Mouse (Mus musculus): ENCODE measurements around the gene Cldnd2. TPM values are rescaled to one million over a fixed set of nuclear protein-coding genes. Genes with fewer than 3 reads are reported as not detected.

Cldnd2 gene
- total and polyA plus RNA-seq, 2 experiments = 0.17 TPM; not detected in 1

DNA sequence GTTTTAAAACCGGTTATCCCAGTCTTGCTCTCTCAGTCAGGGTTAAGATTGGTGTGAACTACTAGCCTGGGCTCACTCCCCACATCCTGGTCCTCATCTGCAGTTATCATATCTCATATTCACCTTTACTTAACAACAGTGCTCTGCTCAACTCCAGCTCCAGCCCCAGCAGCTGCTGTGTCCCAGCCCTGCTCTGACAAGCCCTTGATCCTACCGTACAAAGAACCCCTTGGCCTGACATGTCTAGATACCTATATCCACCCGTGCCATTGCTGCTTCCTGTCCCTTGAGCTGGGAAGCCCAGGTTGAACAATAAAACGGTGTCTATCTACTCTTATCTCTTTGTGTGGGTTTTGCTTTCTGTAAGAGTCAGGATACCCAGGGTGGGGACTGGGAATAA, 11.1 kb upstream of the Cldnd2 start:
- TF ChIP-seq POLR2A (IDR thresholded peaks at IDR 0.05; ENCODE audit: extremely low read depth, insufficient read depth, low read length) (no peak), CTCF (IDR thresholded peaks at IDR 0.05; ENCODE audit: low read depth, low read length) (no peak)
- H3K4me3 ChIP-seq (ENCODE audit: insufficient read depth, low read depth, low read length) = no peak overlapping the region
- no peaks in the 10 kb centered on the region for H3K36me3 ChIP-seq (ENCODE audit: control insufficient read depth, insufficient read depth, low read length)
- no peak overlapping the region for H3K27ac ChIP-seq (replicated peaks; ENCODE audit: insufficient read depth, low read depth, low read length)
- no peak for DNase-seq (ENCODE audit: extremely low read depth, low read depth, low spot score)
- WGBS = 52% methylated on average over 4 of the region's 4 CpGs
- H3K4me1 ChIP-seq (ENCODE audit: control insufficient read depth, insufficient read depth, low read length) = no peaks in the 10 kb centered on the region
- no peaks in the 10 kb centered on the region for H3K79me2 ChIP-seq (ENCODE audit: control insufficient read depth, insufficient read depth, low read length)
- H3K27me3 ChIP-seq (ENCODE audit: control insufficient read depth, insufficient read depth, low read length) = no peaks in the 10 kb centered on the region
- no peak overlapping the region for H3K9ac ChIP-seq (ENCODE audit: low read depth, low read length)

- no peak for DNase-seq (ENCODE audit: extremely low read depth, low read depth, low spot score)
- no peak for TF ChIP-seq CTCF (IDR thresholded peaks at IDR 0.05; ENCODE audit: low read depth, low read length)
- no peak for TF ChIP-seq POLR2A (IDR thresholded peaks at IDR 0.05; ENCODE audit: extremely low read depth, insufficient read depth, low read length)
- WGBS = 73% methylated on average over 4 of the region's 4 CpGs
- Histone ChIP-seq H3K4me1 (ENCODE audit: control insufficient read depth, insufficient read depth, low read length) (no peaks in the 10 kb centered on the region), H3K9ac (ENCODE audit: low read depth, low read length) (no peak overlapping the region), H3K36me3 (ENCODE audit: control insufficient read depth, insufficient read depth, low read length) (no peaks in the 10 kb centered on the region), H3K27ac (replicated peaks; ENCODE audit: insufficient read depth, low read depth, low read length) (no peak overlapping the region), H3K79me2 (ENCODE audit: control insufficient read depth, insufficient read depth, low read length) (no peaks in the 10 kb centered on the region), H3K27me3 (ENCODE audit: control insufficient read depth, insufficient read depth, low read length) (no peaks in the 10 kb centered on the region), H3K4me3 (ENCODE audit: insufficient read depth, low read depth, low read length) (no peak overlapping the region)
Measured at GRCm38 (mm10) chr7:43432891-43433290, 7.7 kb upstream of the Cldnd2 start.

GRCm38 (mm10) chr7:43434676-43435075, 5.9 kb upstream of the Cldnd2 start:
- Histone ChIP-seq H3K79me2 (ENCODE audit: control insufficient read depth, insufficient read depth, low read length) (no peaks in the 10 kb centered on the region), H3K36me3 (ENCODE audit: control insufficient read depth, insufficient read depth, low read length) (no peaks in the 10 kb centered on the region), H3K9ac (ENCODE audit: low read depth, low read length) (no peak overlapping the region), H3K4me3 (ENCODE audit: insufficient read depth, low read depth, low read length) (no peak overlapping the region), H3K27ac (replicated peaks; ENCODE audit: insufficient read depth, low read depth, low read length) (no peak overlapping the region), H3K27me3 (ENCODE audit: control insufficient read depth, insufficient read depth, low read length) (no peaks in the 10 kb centered on the region), H3K4me1 (ENCODE audit: control insufficient read depth, insufficient read depth, low read length) (no peaks in the 10 kb centered on the region)
- no peak for DNase-seq (ENCODE audit: extremely low read depth, low read depth, low spot score)
- no peak for TF ChIP-seq POLR2A (IDR thresholded peaks at IDR 0.05; ENCODE audit: extremely low read depth, insufficient read depth, low read length)
- no peak for TF ChIP-seq CTCF (IDR thresholded peaks at IDR 0.05; ENCODE audit: low read depth, low read length)
- 91% methylated on average over 5 of the region's 5 CpGs for WGBS

GRCm38 (mm10) chr7:43436341-43437255, 4.0 kb upstream of the Cldnd2 start, which contains the start of gene Nkg7:
TSS of gene Nkg7 (plus strand) at chr7:43437073.
- TF ChIP-seq POLR2A (IDR thresholded peaks at IDR 0.05; ENCODE audit: extremely low read depth, insufficient read depth, low read length) = no peak
- TF ChIP-seq CTCF (IDR thresholded peaks at IDR 0.05; ENCODE audit: low read depth, low read length) = no peak
- Histone ChIP-seq H3K27me3 (ENCODE audit: control insufficient read depth, insufficient read depth, low read length) (no peaks in the 10 kb centered on the region), H3K4me3 (ENCODE audit: insufficient read depth, low read depth, low read length) (no peak within 1 kb of the TSS), H3K36me3 (ENCODE audit: control insufficient read depth, insufficient read depth, low read length) (no peaks in the 10 kb centered on the region), H3K9ac (ENCODE audit: low read depth, low read length) (no peak within 1 kb of the TSS), H3K27ac (replicated peaks; ENCODE audit: insufficient read depth, low read depth, low read length) (no peak within 1 kb of the TSS), H3K79me2 (ENCODE audit: control insufficient read depth, insufficient read depth, low read length) (no peaks in the 10 kb centered on the region), H3K4me1 (ENCODE audit: control insufficient read depth, insufficient read depth, low read length) (no peaks in the 10 kb centered on the region)
- 79% methylated on average over 10 of the region's 10 CpGs for WGBS
- no peak for DNase-seq (ENCODE audit: extremely low read depth, low read depth, low spot score)

- Histone ChIP-seq H3K4me3 (ENCODE audit: insufficient read depth, low read depth, low read length) (no peak overlapping the region), H3K27me3 (ENCODE audit: control insufficient read depth, insufficient read depth, low read length) (no peaks in the 10 kb centered on the region), H3K4me1 (ENCODE audit: control insufficient read depth, insufficient read depth, low read length) (peaks cover 3% of the 10 kb centered on the region; the same call in 1 of the 2 replicates), H3K79me2 (ENCODE audit: control insufficient read depth, insufficient read depth, low read length) (no peaks in the 10 kb centered on the region), H3K27ac (replicated peaks; ENCODE audit: insufficient read depth, low read depth, low read length) (no peak overlapping the region), H3K36me3 (ENCODE audit: control insufficient read depth, insufficient read depth, low read length) (no peaks in the 10 kb centered on the region), H3K9ac (ENCODE audit: low read depth, low read length) (no peak overlapping the region)
- DNase-seq (ENCODE audit: extremely low read depth, low read depth, low spot score) = no peak
- TF ChIP-seq POLR2A (IDR thresholded peaks at IDR 0.05; ENCODE audit: extremely low read depth, insufficient read depth, low read length) (no peak), CTCF (IDR thresholded peaks at IDR 0.05; ENCODE audit: low read depth, low read length) (no peak)
- 90% methylated on average over 4 of the region's 4 CpGs for WGBS
Measured at GRCm38 (mm10) chr7:43438611-43439010, 2.0 kb upstream of the Cldnd2 start.

GRCm38 (mm10) chr7:43441071-43441470, 489 bp downstream of the Cldnd2 start:
- no peaks in the 10 kb centered on the region for H3K36me3 ChIP-seq (ENCODE audit: control insufficient read depth, insufficient read depth, low read length)
- H3K27ac ChIP-seq (replicated peaks; ENCODE audit: insufficient read depth, low read depth, low read length) = no peak overlapping the region
- H3K9ac ChIP-seq (ENCODE audit: low read depth, low read length) = no peak overlapping the region
- DNase-seq (ENCODE audit: extremely low read depth, low read depth, low spot score) = no peak
- 52% methylated on average over 3 of the region's 3 CpGs for WGBS
- no peaks in the 10 kb centered on the region for H3K27me3 ChIP-seq (ENCODE audit: control insufficient read depth, insufficient read depth, low read length)
- peaks cover 19% of the 10 kb centered on the region; the same call in 1 of the 2 replicates for H3K79me2 ChIP-seq (ENCODE audit: control insufficient read depth, insufficient read depth, low read length)
- peaks cover 8% of the 10 kb centered on the region for H3K4me1 ChIP-seq (ENCODE audit: control insufficient read depth, insufficient read depth, low read length)
- no peak overlapping the region for H3K4me3 ChIP-seq (ENCODE audit: insufficient read depth, low read depth, low read length)
- TF ChIP-seq CTCF (IDR thresholded peaks at IDR 0.05; ENCODE audit: low read depth, low read length) (no peak), POLR2A (IDR thresholded peaks at IDR 0.05; ENCODE audit: extremely low read depth, insufficient read depth, low read length) (no peak)

Data from liver, adult 2 months (tissue).